Comparison of ENCODE assay signal across 9 mouse cellular contexts in genomic region chr11:43344767-43345561, GRCm38 (mm10).
A peak's percentile ranks its signal among the peaks of the same experiment; 100 is the strongest.
DNase-seq lines count a peak whose midpoint lies in the region; ATAC-seq lines count a peak whose summit lies in the region.
"Had no signal": no experiment of that assay in that cellular context is flagged by ENCODE, and none has a peak within 500 bp of the region (broad histone marks: within the 10 kb centered on the region; RNA-seq: fewer than 3 reads in every experiment).

No protein-coding gene starts in this region.

- 46% methylated on average over 14 of the region's 14 CpGs for WGBS in forebrain, embryonic 11.5 days
- 58% methylated on average over 14 of the region's 14 CpGs for WGBS in forebrain, embryonic 10.5 days

- H3K9me3 ChIP-seq in forebrain, embryonic 11.5 days (ENCODE audit: control insufficient read depth, low read length): no peaks in the 10 kb centered on the region
- no peaks in the 10 kb centered on the region for H3K9me3 ChIP-seq in forebrain, embryonic 10.5 days

- H3K4me1 ChIP-seq in forebrain, embryonic 11.5 days (replicated peaks; ENCODE audit: control insufficient read depth, insufficient read depth, low read length): 0 out of 2 replicates have a peak, but pooled peaks cover 3% of the 10 kb centered on the region
- peaks cover 12% of the 10 kb centered on the region for H3K4me1 ChIP-seq in forebrain, embryonic 10.5 days

- no peak overlapping the region; the same call in 1 of the 2 replicates for H3K9ac ChIP-seq in forebrain, embryonic 11.5 days (ENCODE audit: low read length)

- no peak overlapping the region for H3K4me2 ChIP-seq in forebrain, embryonic 11.5 days (ENCODE audit: low read depth, low read length, severe bottlenecking)

- 0 out of 2 replicates have a peak overlapping the region, but pooled peaks have one; percentile 27 for H3K27ac ChIP-seq in forebrain, embryonic 11.5 days (ENCODE audit: low read depth, low read length)
- H3K27ac ChIP-seq in forebrain, embryonic 10.5 days: no peak overlapping the region

- no peaks in the 10 kb centered on the region for H3K27me3 ChIP-seq in forebrain, embryonic 11.5 days (ENCODE audit: control insufficient read depth, insufficient read depth, low read length)
- H3K27me3 ChIP-seq in forebrain, embryonic 10.5 days (ENCODE audit: poor library complexity, severe bottlenecking): no peaks in the 10 kb centered on the region

- no peak overlapping the region for H3K4me3 ChIP-seq in forebrain, embryonic 11.5 days (ENCODE audit: low read depth, low read length)
- H3K4me3 ChIP-seq in forebrain, embryonic 10.5 days: no peak overlapping the region
- H3K4me3 ChIP-seq: erythroblast, embryonic 14.5 days had no signal

- DNase-seq in forebrain, embryonic 11.5 days (ENCODE audit: low spot score): no peak
- no peak for DNase-seq in forebrain, embryonic 10.5 days (ENCODE audit: extremely low spot score, low spot score)
- DNase-seq in urinary bladder, postnatal 25 days (ENCODE audit: low spot score): peak; percentile 7
- DNase-seq in urinary bladder, postnatal 4 days (ENCODE audit: low spot score in 2 of 2): no peak
- DNase-seq in lung, postnatal 10 days: peak; percentile 65
- DNase-seq in adrenal gland, adult (ENCODE audit: inconsistent age in 2 of 2, low spot score in 1 of 2): no peak
- DNase-seq in embryo, embryonic 11 days: no peak
- DNase-seq in kidney, adult 18-20 months: no peak

- ATAC-seq in forebrain, embryonic 11.5 days (replicated peaks; ENCODE audit: low FRiP score): peak; percentile 59; the same call in 1 of the 2 replicates

- no peaks in the 10 kb centered on the region for H3K36me3 ChIP-seq in forebrain, embryonic 11.5 days (ENCODE audit: control insufficient read depth, insufficient read depth, low read length)
- no peaks in the 10 kb centered on the region for H3K36me3 ChIP-seq in forebrain, embryonic 10.5 days (replicated peaks)

Comparison
In these comparisons a context has a peak if more than half of its experiments do, and no peak if none do; other contexts are left out.
1. DNase-seq: peak in urinary bladder, postnatal 25 days (single experiment) and lung, postnatal 10 days (single experiment); none in forebrain, embryonic 11.5 days (single experiment), forebrain, embryonic 10.5 days (single experiment), urinary bladder, postnatal 4 days (0 of 2), adrenal gland, adult (0 of 2), embryo, embryonic 11 days (single experiment) and kidney, adult 18-20 months (single experiment).